ENCODE assay signal across 19 mouse cellular contexts in genomic region chr5:134942740-134943139, GRCm38 (mm10). TPM values are rescaled to one million over a fixed set of nuclear protein-coding genes. Genes with fewer than 3 reads are reported as not detected.
DNase-seq lines count a peak whose midpoint lies in the region; ATAC-seq and TF ChIP-seq lines count a peak whose summit lies in the region.
"Had no signal": no experiment of that assay in that cellular context is flagged by ENCODE, and none has a peak within 500 bp of the region (broad histone marks: within the 10 kb centered on the region; RNA-seq: fewer than 3 reads in every experiment).

No protein-coding gene starts in this region.

- H3K4me1 ChIP-seq in heart, postnatal 0 days (ENCODE audit: control insufficient read depth, insufficient read depth) = peaks cover 6% of the 10 kb centered on the region; the same call in 1 of the 2 replicates

- peaks cover 16% of the 10 kb centered on the region for H3K27me3 ChIP-seq in heart, postnatal 0 days (ENCODE audit: control insufficient read depth, insufficient read depth, low read length)

- no peak overlapping the region for H3K4me3 ChIP-seq in heart, postnatal 0 days (ENCODE audit: low read depth, low read length)
- H3K4me3 ChIP-seq: midbrain, embryonic 12.5 days; neural tube, embryonic 12.5 days had no signal

- DNase-seq in heart, postnatal 0 days (ENCODE audit: low spot score) = no peak
- DNase-seq in heart, postnatal 36 days = no peak
- peak; percentile 57 for DNase-seq in lung, postnatal 10 days
- DNase-seq in lung, postnatal 4 days = no peak
- peak; percentile 90 for DNase-seq in ZHBTc4 (ENCODE audit: low read depth, low spot score)
- DNase-seq in lung, postnatal 36 days = peak; percentile 38
- DNase-seq in left cerebral cortex, adult 9 months (ENCODE audit: low spot score in 2 of 2) = no peak
- DNase-seq: heart, postnatal 14 days; left cerebral cortex, postnatal 4 days; spleen, adult 18-20 months had no signal

- no peak overlapping the region for H3K9ac ChIP-seq in heart, postnatal 0 days (replicated peaks; ENCODE audit: low read depth, low read length)
- H3K9ac ChIP-seq: midbrain, embryonic 12.5 days; neural tube, embryonic 12.5 days had no signal

- no peaks in the 10 kb centered on the region for H3K36me3 ChIP-seq in heart, postnatal 0 days (replicated peaks; ENCODE audit: control insufficient read depth, insufficient read depth, low read length)
- H3K36me3 ChIP-seq: midbrain, embryonic 12.5 days; neural tube, embryonic 12.5 days had no signal

- H3K27ac ChIP-seq in heart, postnatal 0 days (ENCODE audit: low read depth) = no peak overlapping the region
- H3K27ac ChIP-seq: midbrain, embryonic 12.5 days; neural tube, embryonic 12.5 days had no signal

- WGBS in heart, postnatal 0 days = 37% methylated on average over 2 of the region's 2 CpGs

- 0 out of 2 replicates have a peak, but pooled peaks have one; percentile 27 for ATAC-seq in heart, postnatal 0 days (ENCODE audit: insufficient read depth, low read depth)
- ATAC-seq in monocyte, adult 5-6 weeks (replicated peaks; ENCODE audit: insufficient number of reproducible peaks, low FRiP score, low TSS enrichment, poor library complexity, severe bottlenecking) = no peak
- ATAC-seq: CD4-positive, CD25-positive, alpha-beta regulatory T cell, adult 4 months; forebrain, embryonic 14.5 days had no signal

- H3K9me3 ChIP-seq in heart, postnatal 0 days (replicated peaks; ENCODE audit: control insufficient read depth, low read length) = no peaks in the 10 kb centered on the region
- H3K9me3 ChIP-seq: midbrain, embryonic 12.5 days; neural tube, embryonic 12.5 days had no signal

- no peak for TF ChIP-seq CTCF in heart, postnatal 0 days (IDR thresholded peaks at IDR 0.05; ENCODE audit: low read depth)

- TF ChIP-seq EP300 in heart, postnatal 0 days (IDR thresholded peaks at IDR 0.05; ENCODE audit: low read depth) = no peak

- intact Hi-C loops in heart, postnatal 36 days (cut with DNase I) = no loop called here

- H3K4me2 ChIP-seq in heart, postnatal 0 days (ENCODE audit: low read depth, low read length) = no peak overlapping the region
- H3K4me2 ChIP-seq: midbrain, embryonic 12.5 days; neural tube, embryonic 12.5 days had no signal

RNA-seq across cellular contexts. Expression of gene Cldn4, which starts 4.0 kb away (rescaled TPM):
- total RNA-seq in heart, postnatal 0 days (2014; rRNA removed; ENCODE audit: low replicate concordance) = 0.12 and 10.2 TPM in 2 replicates
- polyA plus RNA-seq in heart, postnatal 0 days (2015; fragmentation: Nextera tagmentation; extraction: Ambion mirVana) = 0.18 TPM in 1 of 2 replicates, not detected in the other
- not detected for total RNA-seq in heart, postnatal 36 days (2021)
- not detected in 3 replicates for total RNA-seq in monocyte, adult 5-6 weeks (2017)
- total RNA-seq: common myeloid progenitor, adult 5-6 weeks; layer of hippocampus, postnatal 10 days had no signal
- polyA plus RNA-seq: forebrain, embryonic 14.5 days had no signal

RNA-seq across cellular contexts. Expression of gene Mettl27, which starts 10.6 kb away (rescaled TPM):
- total RNA-seq in heart, postnatal 0 days (2014; rRNA removed; ENCODE audit: low replicate concordance) = 4.6 and 9.4 TPM in 2 replicates
- 6.4 and 8.3 TPM in 2 replicates for polyA plus RNA-seq in heart, postnatal 0 days (2015; fragmentation: Nextera tagmentation; extraction: Ambion mirVana)
- 1 to 10 TPM; 7.3 to 7.5 TPM for total RNA-seq in heart, postnatal 36 days (2021)
- 1.3 to 1.6 TPM in 2 of 3 replicates, not detected in the other for total RNA-seq in monocyte, adult 5-6 weeks (2017)

RNA-seq across cellular contexts. Expression of gene Cldn13, which starts 27.4 kb away (rescaled TPM):
- not detected in 2 replicates for total RNA-seq in heart, postnatal 0 days (2014; rRNA removed; ENCODE audit: low replicate concordance)
- polyA plus RNA-seq in heart, postnatal 0 days (2015; fragmentation: Nextera tagmentation; extraction: Ambion mirVana) = 0.18 and 0.22 TPM in 2 replicates
- total RNA-seq in heart, postnatal 36 days (2021) = not detected
- not detected in 3 replicates for total RNA-seq in monocyte, adult 5-6 weeks (2017)
- total RNA-seq: heart, postnatal 14 days; layer of hippocampus, postnatal 10 days; left cerebral cortex, postnatal 4 days had no signal
- polyA plus RNA-seq: CD4-positive, CD25-positive, alpha-beta regulatory T cell, adult 4 months had no signal

RNA-seq across cellular contexts. Expression of gene Tmem270, which starts 36.2 kb away (rescaled TPM):
- total RNA-seq in heart, postnatal 0 days (2014; rRNA removed; ENCODE audit: low replicate concordance) = not detected in 2 replicates
- not detected in 2 replicates for polyA plus RNA-seq in heart, postnatal 0 days (2015; fragmentation: Nextera tagmentation; extraction: Ambion mirVana)
- total RNA-seq in heart, postnatal 36 days (2021) = not detected
- not detected in 3 replicates for total RNA-seq in monocyte, adult 5-6 weeks (2017)
- total RNA-seq: common myeloid progenitor, adult 5-6 weeks; heart, postnatal 14 days; layer of hippocampus, postnatal 10 days; left cerebral cortex, postnatal 4 days had no signal
- polyA plus RNA-seq: CD4-positive, CD25-positive, alpha-beta regulatory T cell, adult 4 months; embryonic facial prominence, embryonic 14.5 days; forebrain, embryonic 14.5 days; intestine, embryonic 14.5 days; midbrain, embryonic 12.5 days; neural tube, embryonic 12.5 days had no signal

RNA-seq across cellular contexts. Expression of gene Cldn3, which starts 43.3 kb away (rescaled TPM):
- 3.8 and 15.2 TPM in 2 replicates for total RNA-seq in heart, postnatal 0 days (2014; rRNA removed; ENCODE audit: low replicate concordance)
- 1.4 and 4.5 TPM in 2 replicates for polyA plus RNA-seq in heart, postnatal 0 days (2015; fragmentation: Nextera tagmentation; extraction: Ambion mirVana)
- under 1 TPM in 1 of 2 experiments, not detected in 1; 0.22 TPM for total RNA-seq in heart, postnatal 36 days (2021)
- total RNA-seq in monocyte, adult 5-6 weeks (2017) = not detected in 3 replicates
- total RNA-seq: common myeloid progenitor, adult 5-6 weeks had no signal
- polyA plus RNA-seq: CD4-positive, CD25-positive, alpha-beta regulatory T cell, adult 4 months had no signal

Comparison
In these comparisons a context has a peak if more than half of its experiments do, and no peak if none do; other contexts are left out.
1. DNase-seq: peak in lung, postnatal 10 days (single experiment), ZHBTc4 (single experiment) and lung, postnatal 36 days (single experiment); none in heart, postnatal 0 days (single experiment), heart, postnatal 36 days (0 of 2), lung, postnatal 4 days (0 of 2) and left cerebral cortex, adult 9 months (0 of 2).